Mouse (Mus musculus): ENCODE data around the gene Rpl26. TPM values are rescaled to one million over a fixed set of nuclear protein-coding genes. Genes with fewer than 3 reads are reported as not detected.

The Rpl26 gene
- polyA plus RNA-seq, 1 experiment from 2014 or later = 852 TPM

- H3K27me3 ChIP-seq (ENCODE audit: control insufficient read depth, insufficient read depth, low read length) = no peaks in the 10 kb centered on the region
- no peak overlapping the region for H3K27ac ChIP-seq (ENCODE audit: low read depth, low read length)
- 0 out of 2 replicates have a peak, but pooled peaks cover 2% of the 10 kb centered on the region for H3K4me1 ChIP-seq (replicated peaks; ENCODE audit: control insufficient read depth, insufficient read depth, low read length)
- no peak overlapping the region for H3K4me2 ChIP-seq (ENCODE audit: low read depth, low read length, severe bottlenecking)
- H3K9me3 ChIP-seq (ENCODE audit: control insufficient read depth, low read length) = no peaks in the 10 kb centered on the region
- H3K9ac ChIP-seq (ENCODE audit: low read length) = no peak overlapping the region
- ATAC-seq (replicated peaks; ENCODE audit: low FRiP score) (no peak), DNase-seq (ENCODE audit: low spot score) (no peak)
- WGBS = 95% methylated on average over 5 of the region's 5 CpGs
- H3K4me3 ChIP-seq (ENCODE audit: low read depth, low read length) = no peak overlapping the region
- no peaks in the 10 kb centered on the region for H3K36me3 ChIP-seq (ENCODE audit: control insufficient read depth, insufficient read depth, low read length)
Measured at GRCm38 (mm10) chr11:68896247-68896646, 5.1 kb upstream of the Rpl26 start.

- H3K27ac ChIP-seq (ENCODE audit: low read depth, low read length) = no peak overlapping the region
- H3K4me3 ChIP-seq (ENCODE audit: low read depth, low read length) = no peak overlapping the region
- no peaks in the 10 kb centered on the region for H3K36me3 ChIP-seq (ENCODE audit: control insufficient read depth, insufficient read depth, low read length)
- H3K4me1 ChIP-seq (replicated peaks; ENCODE audit: control insufficient read depth, insufficient read depth, low read length) = 0 out of 2 replicates have a peak, but pooled peaks cover 2% of the 10 kb centered on the region
- no peak for ATAC-seq (replicated peaks; ENCODE audit: low FRiP score)
- H3K27me3 ChIP-seq (ENCODE audit: control insufficient read depth, insufficient read depth, low read length) = no peaks in the 10 kb centered on the region
- no peak overlapping the region for H3K4me2 ChIP-seq (ENCODE audit: low read depth, low read length, severe bottlenecking)
- no peaks in the 10 kb centered on the region for H3K9me3 ChIP-seq (ENCODE audit: control insufficient read depth, low read length)
- DNase-seq (ENCODE audit: low spot score) = no peak
- 51% methylated on average over 4 of the region's 4 CpGs for WGBS
- H3K9ac ChIP-seq (ENCODE audit: low read length) = no peak overlapping the region
Measured at GRCm38 (mm10) chr11:68897120-68897519, 4.3 kb upstream of the Rpl26 start.

- Histone ChIP-seq H3K4me2 (ENCODE audit: low read depth, low read length, severe bottlenecking) (no peak overlapping the region), H3K9me3 (ENCODE audit: control insufficient read depth, low read length) (no peaks in the 10 kb centered on the region), H3K27ac (ENCODE audit: low read depth, low read length) (no peak overlapping the region), H3K36me3 (ENCODE audit: control insufficient read depth, insufficient read depth, low read length) (no peaks in the 10 kb centered on the region), H3K9ac (ENCODE audit: low read length) (no peak overlapping the region), H3K4me3 (ENCODE audit: low read depth, low read length) (no peak overlapping the region), H3K4me1 (replicated peaks; ENCODE audit: control insufficient read depth, insufficient read depth, low read length) (peaks cover 2% of the 10 kb centered on the region; the same call in 1 of the 2 replicates), H3K27me3 (ENCODE audit: control insufficient read depth, insufficient read depth, low read length) (no peaks in the 10 kb centered on the region)
- ATAC-seq (replicated peaks; ENCODE audit: low FRiP score) (no peak), DNase-seq (ENCODE audit: low spot score) (no peak)
- WGBS = 76% methylated on average over 6 of the region's 6 CpGs
Measured at GRCm38 (mm10) chr11:68897838-68898237, 3.5 kb upstream of the Rpl26 start.

- ATAC-seq (replicated peaks; ENCODE audit: low FRiP score) = no peak
- peaks cover 2% of the 10 kb centered on the region; the same call in 1 of the 2 replicates for H3K4me1 ChIP-seq (replicated peaks; ENCODE audit: control insufficient read depth, insufficient read depth, low read length)
Measured at GRCm38 (mm10) chr11:68898790-68899189, 2.6 kb upstream of the Rpl26 start.

GRCm38 (mm10) chr11:68899815-68900214 lies 1.6 kb upstream of the Rpl26 start:
- no peak overlapping the region for H3K4me2 ChIP-seq (ENCODE audit: low read depth, low read length, severe bottlenecking)
- no peak overlapping the region for H3K9ac ChIP-seq (ENCODE audit: low read length)
- no peaks in the 10 kb centered on the region for H3K9me3 ChIP-seq (ENCODE audit: control insufficient read depth, low read length)
- peaks cover 2% of the 10 kb centered on the region; the same call in 1 of the 2 replicates for H3K4me1 ChIP-seq (replicated peaks; ENCODE audit: control insufficient read depth, insufficient read depth, low read length)
- no peak overlapping the region for H3K4me3 ChIP-seq (ENCODE audit: low read depth, low read length)
- no peak overlapping the region for H3K27ac ChIP-seq (ENCODE audit: low read depth, low read length)
- no peak for DNase-seq (ENCODE audit: low spot score)
- H3K36me3 ChIP-seq (ENCODE audit: control insufficient read depth, insufficient read depth, low read length) = peaks cover 12% of the 10 kb centered on the region
- no peak for ATAC-seq (replicated peaks; ENCODE audit: low FRiP score)
- H3K27me3 ChIP-seq (ENCODE audit: control insufficient read depth, insufficient read depth, low read length) = no peaks in the 10 kb centered on the region
- 88% methylated on average over 8 of the region's 8 CpGs for WGBS

More at GRCm38 (mm10) chr11:68898790-68899189, 2.6 kb upstream of the Rpl26 start:
- Histone ChIP-seq H3K27me3 (ENCODE audit: control insufficient read depth, insufficient read depth, low read length) (no peaks in the 10 kb centered on the region), H3K36me3 (ENCODE audit: control insufficient read depth, insufficient read depth, low read length) (peaks cover 9% of the 10 kb centered on the region), H3K9ac (ENCODE audit: low read length) (no peak overlapping the region), H3K9me3 (ENCODE audit: control insufficient read depth, low read length) (no peaks in the 10 kb centered on the region), H3K4me2 (ENCODE audit: low read depth, low read length, severe bottlenecking) (no peak overlapping the region), H3K27ac (ENCODE audit: low read depth, low read length) (no peak overlapping the region), H3K4me3 (ENCODE audit: low read depth, low read length) (no peak overlapping the region)
- WGBS = 93% methylated on average over 6 of the region's 6 CpGs
- no peak for DNase-seq (ENCODE audit: low spot score)

GRCm38 (mm10) chr11:68900519-68901350 lies 648 bp upstream of the Rpl26 start:
- DNase-seq (ENCODE audit: low spot score) (no peak), ATAC-seq (replicated peaks; ENCODE audit: low FRiP score) (peak; percentile 65)
- Histone ChIP-seq H3K4me2 (ENCODE audit: low read depth, low read length, severe bottlenecking) (peak overlapping the region; percentile 57), H3K4me1 (replicated peaks; ENCODE audit: control insufficient read depth, insufficient read depth, low read length) (peaks cover 2% of the 10 kb centered on the region; the same call in 1 of the 2 replicates), H3K27ac (ENCODE audit: low read depth, low read length) (no peak overlapping the region), H3K9ac (ENCODE audit: low read length) (peak overlapping the region; percentile 54; the same call in 1 of the 2 replicates), H3K4me3 (ENCODE audit: low read depth, low read length) (peak overlapping the region; percentile 97), H3K36me3 (ENCODE audit: control insufficient read depth, insufficient read depth, low read length) (peaks cover 19% of the 10 kb centered on the region), H3K9me3 (ENCODE audit: control insufficient read depth, low read length) (no peaks in the 10 kb centered on the region), H3K27me3 (ENCODE audit: control insufficient read depth, insufficient read depth, low read length) (no peaks in the 10 kb centered on the region)
- 28% methylated on average over 31 of the region's 31 CpGs for WGBS

GRCm38 (mm10) chr11:68902047-68902364 lies 623 bp downstream of the Rpl26 start:
- Histone ChIP-seq H3K27me3 (ENCODE audit: control insufficient read depth, insufficient read depth, low read length) (no peaks in the 10 kb centered on the region), H3K36me3 (ENCODE audit: control insufficient read depth, insufficient read depth, low read length) (peaks cover 24% of the 10 kb centered on the region), H3K4me1 (replicated peaks; ENCODE audit: control insufficient read depth, insufficient read depth, low read length) (peaks cover 2% of the 10 kb centered on the region; the same call in 1 of the 2 replicates), H3K4me3 (ENCODE audit: low read depth, low read length) (peak overlapping the region; percentile 97), H3K9me3 (ENCODE audit: control insufficient read depth, low read length) (no peaks in the 10 kb centered on the region), H3K9ac (ENCODE audit: low read length) (peak overlapping the region; percentile 98), H3K27ac (ENCODE audit: low read depth, low read length) (peak overlapping the region; percentile 85), H3K4me2 (ENCODE audit: low read depth, low read length, severe bottlenecking) (peak overlapping the region; percentile 70)
- no peak for ATAC-seq (replicated peaks; ENCODE audit: low FRiP score)
- no peak for DNase-seq (ENCODE audit: low spot score)
- WGBS = 2% methylated on average over 10 of the region's 10 CpGs

- peak overlapping the region; percentile 98 for H3K9ac ChIP-seq (ENCODE audit: low read length)
- no peaks in the 10 kb centered on the region for H3K9me3 ChIP-seq (ENCODE audit: control insufficient read depth, low read length)
- DNase-seq (ENCODE audit: low spot score) = no peak
- H3K27me3 ChIP-seq (ENCODE audit: control insufficient read depth, insufficient read depth, low read length) = no peaks in the 10 kb centered on the region
- peaks cover 2% of the 10 kb centered on the region; the same call in 1 of the 2 replicates for H3K4me1 ChIP-seq (replicated peaks; ENCODE audit: control insufficient read depth, insufficient read depth, low read length)
- 0 out of 2 replicates have a peak overlapping the region, but pooled peaks have one; percentile 46 for H3K27ac ChIP-seq (ENCODE audit: low read depth, low read length)
- no peak for ATAC-seq (replicated peaks; ENCODE audit: low FRiP score)
- H3K36me3 ChIP-seq (ENCODE audit: control insufficient read depth, insufficient read depth, low read length) = peaks cover 24% of the 10 kb centered on the region
- peak overlapping the region; percentile 70 for H3K4me2 ChIP-seq (ENCODE audit: low read depth, low read length, severe bottlenecking)
- peak overlapping the region; percentile 97 for H3K4me3 ChIP-seq (ENCODE audit: low read depth, low read length)
- WGBS = 7% methylated on average over 11 of the region's 11 CpGs
Measured at GRCm38 (mm10) chr11:68902367-68902766, 984 bp downstream of the Rpl26 start.
